Mouse (Mus musculus): ENCODE measurements at regions not wholly inside any gene's neighbourhood (a gene's known extent, or its start where the extent isn't known, plus 50 kb on each side); places are given as distances from the start of the nearest gene placed in this dataset.

GRCm38 (mm10) chr16:78013049-78013819 is 288.1 kb upstream of the Cxadr start:
- DNase-seq = no peak

DNA sequence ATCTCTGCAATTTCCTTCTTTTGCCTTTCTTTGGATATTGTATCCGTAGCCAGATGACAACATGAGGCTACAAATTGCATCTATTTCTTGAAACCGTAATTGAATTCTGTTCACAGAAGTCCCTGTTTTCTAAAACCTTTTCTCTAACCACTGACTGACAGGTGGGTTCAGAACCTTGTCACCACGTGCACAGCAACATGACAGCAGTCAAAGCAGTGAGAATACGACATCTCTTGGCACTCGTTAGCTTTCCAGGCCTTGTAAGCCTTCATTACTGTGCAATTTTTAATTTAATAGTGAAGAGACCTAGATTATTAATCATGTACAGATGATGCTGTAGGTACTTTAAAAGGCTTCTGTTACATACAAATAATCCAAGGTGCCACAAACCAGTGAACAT is 297.3 kb upstream of the Cxadr start:
- DNase-seq = no peak

- no peak for DNase-seq
These were observed 308.3 kb upstream of the Cxadr start for GRCm38 (mm10) chr16:77992986-77993385.

DNA sequence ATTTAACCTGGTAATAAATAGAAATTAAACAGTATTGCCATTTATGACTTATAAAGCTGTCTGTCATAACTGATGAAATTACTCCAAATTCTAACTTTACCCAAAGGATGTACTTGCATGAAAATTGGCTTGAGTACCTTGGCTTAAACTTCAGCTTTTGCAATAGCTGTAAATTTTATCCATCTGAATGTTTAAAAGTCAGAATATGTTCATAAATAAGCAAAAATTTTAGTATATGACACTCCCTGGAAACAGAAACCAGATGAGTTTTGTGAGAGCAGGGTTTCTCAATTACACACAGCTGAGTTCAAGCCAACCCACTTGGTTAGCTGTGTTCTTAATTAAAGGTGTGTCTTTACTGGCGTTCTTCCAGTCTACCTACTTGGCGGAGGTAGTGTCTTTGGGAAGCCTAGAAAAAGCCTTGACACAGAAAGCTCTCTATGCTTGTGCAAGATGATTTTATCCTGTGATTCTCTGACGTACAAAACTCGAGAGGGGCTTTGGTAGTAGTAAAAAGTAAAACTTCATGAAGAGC is 311.4 kb upstream of the Cxadr start:
- DNase-seq = no peak

DNA sequence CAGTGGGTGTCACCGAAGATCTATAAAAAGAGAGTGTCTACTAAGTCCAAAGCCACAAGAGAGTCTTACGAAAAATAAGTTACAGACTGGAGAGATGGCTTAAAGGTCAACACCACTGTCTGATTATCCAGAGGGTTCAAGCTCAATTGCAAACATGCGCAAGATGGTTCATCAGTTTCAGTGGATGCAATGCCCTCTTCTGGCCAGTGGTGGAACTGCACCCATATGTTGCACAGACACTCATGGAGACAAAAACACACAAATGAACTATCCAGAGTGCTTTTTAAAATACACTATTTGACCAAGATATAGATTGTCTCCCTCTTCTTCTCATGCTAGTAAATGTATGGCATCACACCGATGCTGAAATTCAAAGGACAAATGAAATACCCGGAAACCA is 312.1 kb upstream of the Cxadr start:
- no peak for DNase-seq

GRCm38 (mm10) chr16:77986884-77987529 is 314.3 kb upstream of the Cxadr start:
- DNase-seq = no peak

- no peak for DNase-seq
These were observed 346.9 kb upstream of the Gm11146 start for GRCm38 (mm10) chr16:77948785-77949184.

DNA sequence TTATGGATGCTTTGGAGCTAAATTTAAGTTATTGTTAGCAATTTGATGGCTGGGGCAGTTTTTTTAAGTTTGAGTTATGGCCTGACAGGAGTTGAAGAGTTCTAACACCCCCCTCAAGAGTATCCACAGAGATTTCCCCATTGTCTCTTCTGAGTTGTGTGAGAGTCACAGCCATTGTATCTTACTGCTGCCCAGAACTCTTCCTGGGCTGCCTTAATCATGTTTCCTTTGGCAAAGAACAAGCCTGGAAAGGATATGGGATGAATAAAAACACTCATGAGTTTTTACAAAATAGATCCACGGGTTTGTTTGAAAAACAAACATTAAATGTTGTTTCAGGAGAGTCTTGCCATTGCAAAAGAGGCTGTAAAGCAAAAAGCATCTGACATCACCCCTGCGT is 343.5 kb upstream of the Gm11146 start:
- no peak for DNase-seq

- DNase-seq = no peak
These were observed 329.3 kb upstream of the Gm11146 start for GRCm38 (mm10) chr16:77931025-77931723.

DNA sequence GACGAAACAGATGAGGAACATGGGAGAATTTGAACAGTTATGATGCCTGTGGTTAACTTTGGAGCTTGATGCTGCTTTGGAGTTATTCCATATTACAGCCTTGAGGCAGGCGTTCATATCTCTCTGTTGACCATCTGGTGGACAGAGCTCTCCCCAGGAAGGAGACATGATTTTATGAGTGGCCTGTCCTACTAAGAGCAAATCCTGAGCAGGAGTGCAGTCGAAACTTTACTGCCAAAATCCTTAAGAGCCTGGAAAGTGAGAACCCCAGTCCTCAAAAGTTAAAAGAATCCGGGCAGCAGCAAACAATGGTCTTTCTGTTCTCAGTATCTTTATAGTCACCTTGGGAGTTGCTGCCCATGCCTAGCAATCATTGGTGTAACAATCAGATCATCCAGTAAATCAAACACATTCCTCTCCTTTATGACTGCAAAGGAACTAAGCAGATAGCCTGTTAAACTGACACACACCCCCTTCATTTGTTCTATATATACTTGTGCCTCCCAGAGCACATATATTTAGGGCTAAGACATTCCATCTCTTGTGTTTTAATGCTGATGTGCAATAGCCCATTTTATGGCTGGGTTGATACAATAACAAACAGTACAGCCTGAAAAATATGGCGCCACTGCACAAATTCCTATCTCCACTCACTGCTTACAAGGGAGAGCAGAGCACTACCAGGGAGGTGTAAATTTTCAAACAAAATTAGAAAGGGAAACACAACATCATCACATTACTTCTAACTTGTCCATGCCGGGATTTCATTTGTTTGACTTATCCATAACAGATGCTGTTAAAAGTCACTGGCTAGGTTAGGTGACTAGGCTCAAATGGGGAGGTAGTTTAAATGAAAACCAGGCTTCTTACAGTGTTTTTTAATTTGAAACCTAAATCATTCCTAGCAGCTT is 312.5 kb upstream of the Gm11146 start:
- no peak for DNase-seq

GRCm38 (mm10) chr16:77894247-77894646 is 292.4 kb upstream of the Gm11146 start:
- DNase-seq = no peak

DNA sequence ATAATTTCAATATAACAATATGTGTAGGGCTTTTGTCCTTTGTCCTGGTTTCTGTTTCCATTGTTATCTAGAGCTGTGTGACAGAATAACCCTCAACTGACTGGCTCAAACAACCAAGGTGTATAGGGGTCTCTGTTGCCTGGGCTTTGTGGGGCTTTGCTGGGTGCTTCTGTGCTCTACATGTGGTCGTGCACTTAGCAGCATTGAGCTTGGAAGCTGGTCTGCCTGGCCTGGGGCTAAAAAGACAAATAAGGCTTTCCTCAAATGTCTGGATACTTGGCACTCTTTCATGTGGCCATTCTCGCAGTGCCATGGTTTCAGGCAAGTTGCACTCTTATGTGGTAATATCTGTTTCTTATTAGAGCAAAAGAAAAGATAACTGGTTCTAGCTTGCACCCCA is 291.8 kb upstream of the Gm11146 start:
- no peak for DNase-seq

DNA sequence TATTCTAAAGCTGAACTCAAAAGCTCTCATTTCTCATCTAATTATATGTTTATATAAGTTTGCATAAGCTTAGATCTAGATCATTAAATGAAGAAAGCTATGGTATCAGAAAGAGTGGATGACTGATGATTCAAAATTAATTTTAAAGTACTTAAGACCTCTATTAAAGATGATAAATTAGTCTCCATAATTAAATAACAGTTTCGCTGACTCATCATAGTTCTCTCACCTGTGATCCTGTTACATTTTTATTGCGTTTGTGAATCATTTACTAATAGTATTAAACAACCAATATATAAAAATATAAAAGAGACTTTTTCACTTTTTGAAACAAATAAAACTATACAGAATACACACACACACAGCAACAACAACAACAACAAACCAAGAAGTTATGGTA is 290.8 kb upstream of the Gm11146 start:
- DNase-seq = no peak

- no peak for DNase-seq
These were observed 287.5 kb upstream of the Gm11146 start for GRCm38 (mm10) chr16:77889348-77889747.

- DNase-seq = no peak
These were observed 283.3 kb upstream of the Gm11146 start for GRCm38 (mm10) chr16:77885060-77885679.

GRCm38 (mm10) chr16:77884495-77884894 is 282.6 kb upstream of the Gm11146 start:
- no peak for DNase-seq

DNA sequence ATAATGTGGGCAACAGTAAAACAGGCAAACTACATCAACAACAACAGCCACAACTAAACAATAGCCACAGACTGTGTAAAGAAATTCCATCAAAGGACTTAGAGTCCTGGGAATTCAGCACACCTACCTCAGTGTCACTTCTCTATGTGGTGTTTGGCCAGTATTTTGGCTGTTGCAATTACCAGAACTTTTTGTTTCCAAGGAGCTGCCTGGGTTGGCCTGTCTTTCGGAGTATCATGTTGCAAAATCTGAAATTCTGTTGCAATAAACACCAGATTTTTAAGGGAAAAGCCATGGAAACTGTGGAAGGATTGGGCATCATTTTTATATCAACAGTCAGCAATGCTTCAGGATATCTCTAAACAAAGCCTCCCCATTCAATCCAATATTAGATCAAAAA is 275.1 kb upstream of the Gm11146 start:
- no peak for DNase-seq

- DNase-seq = no peak
These were observed 261.4 kb upstream of the Gm11146 start for GRCm38 (mm10) chr16:77863246-77863645.

DNA sequence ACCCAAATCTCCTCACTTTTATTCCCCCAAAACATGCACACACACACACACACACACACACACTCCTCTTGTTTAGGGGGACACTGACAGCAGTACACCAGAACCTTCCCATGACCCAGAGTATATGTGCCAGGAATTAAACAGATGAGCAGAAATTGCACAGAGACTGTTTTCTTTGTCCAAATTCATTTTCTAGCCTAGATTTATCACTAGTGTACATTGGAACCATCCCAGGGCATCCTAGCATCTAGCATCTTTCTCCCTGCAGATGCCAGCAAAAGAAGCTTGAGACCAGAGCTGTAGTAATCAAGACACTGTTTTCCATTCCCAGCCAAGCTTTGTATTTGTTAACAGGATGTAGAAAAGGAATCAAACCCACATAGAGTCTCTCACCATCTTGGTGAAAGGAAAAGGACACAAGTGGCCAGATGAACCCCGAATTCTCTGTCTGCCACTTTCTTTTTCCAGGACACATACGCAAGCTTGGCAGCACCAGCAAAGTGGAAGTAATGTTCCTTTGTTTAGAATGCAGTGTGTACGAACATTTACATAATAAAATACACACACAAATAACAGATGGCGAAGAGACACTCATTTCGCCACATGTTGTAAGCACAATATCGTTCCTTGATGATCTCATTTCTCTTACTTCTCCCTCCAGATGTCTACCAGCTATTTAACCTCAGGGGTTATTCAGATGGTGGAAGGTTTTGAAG is 250.3 kb upstream of the Gm11146 start:
- DNase-seq = no peak

GRCm38 (mm10) chr16:77851206-77852065 is 249.5 kb upstream of the Gm11146 start:
- no peak for DNase-seq

GRCm38 (mm10) chr16:77835767-77836166 is 233.9 kb upstream of the Gm11146 start:
- DNase-seq = no peak

Data from cerebellum, adult 11 months (tissue).